9 mouse cellular contexts compared by ENCODE assay signal in the genomic region with DNA sequence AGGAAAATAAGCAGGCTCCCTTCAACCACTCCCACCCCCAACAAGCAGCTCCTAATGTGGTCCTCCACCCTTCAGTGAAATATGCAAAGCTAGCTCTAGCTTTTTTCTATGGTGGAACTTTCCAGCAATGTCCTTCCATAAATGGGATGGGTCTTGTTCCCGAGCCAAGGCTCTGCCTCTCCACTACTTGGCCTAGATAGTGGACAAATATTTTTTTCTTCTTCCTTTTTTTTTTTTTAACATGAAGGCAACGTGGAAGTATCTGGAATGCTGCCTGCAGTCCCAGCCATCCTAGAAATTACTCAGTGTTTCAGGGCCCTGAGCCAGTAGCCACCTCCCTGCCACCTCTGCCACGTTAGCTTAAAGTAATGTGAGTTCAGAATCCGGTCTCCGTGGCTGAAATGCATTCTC.
A peak's percentile ranks its signal among the peaks of the same experiment; 100 is the strongest.
DNase-seq lines count a peak whose midpoint lies in the region; ATAC-seq and TF ChIP-seq lines count a peak whose summit lies in the region.
"Had no signal": no experiment of that assay in that cellular context is flagged by ENCODE, and none has a peak within 500 bp of the region (broad histone marks: within the 10 kb centered on the region; RNA-seq: fewer than 3 reads in every experiment).

No protein-coding gene starts in this region.

- 58% methylated on average over 5 of the region's 5 CpGs for WGBS in kidney, embryonic 16.5 days
- 46% methylated on average over 5 of the region's 5 CpGs for WGBS in stomach, postnatal 0 days
- 82% methylated on average over 5 of the region's 5 CpGs for WGBS in forebrain, embryonic 13.5 days

- no peak overlapping the region for H3K9ac ChIP-seq in kidney, embryonic 16.5 days (replicated peaks; ENCODE audit: low read length)
- 0 out of 2 replicates have a peak overlapping the region, but pooled peaks have one; percentile 18 for H3K9ac ChIP-seq in stomach, postnatal 0 days (ENCODE audit: low read length)
- H3K9ac ChIP-seq in forebrain, embryonic 13.5 days, result no peak overlapping the region
- H3K9ac ChIP-seq: limb, embryonic 12.5 days had no signal

- intact Hi-C loops in left cerebral cortex, postnatal 14 days (cut with DNase I), result loop anchor here (5.0 to 10.0 kb wide), 4 partner anchors 128 to 966 kb away; partner anchors contain the start of gene Asb4

- peak; percentile 55; the same call in 1 of the 2 replicates for ATAC-seq in kidney, embryonic 16.5 days (ENCODE audit: low FRiP score, low TSS enrichment)
- peak; percentile 85; the same call in 1 of the 2 replicates for ATAC-seq in stomach, postnatal 0 days (ENCODE audit: low FRiP score, low TSS enrichment)
- ATAC-seq in forebrain, embryonic 13.5 days, result no peak

- peak; percentile 42 for TF ChIP-seq EP300 in stomach, postnatal 0 days (optimal IDR thresholded peaks at IDR 0.05)

- no peaks in the 10 kb centered on the region for H3K36me3 ChIP-seq in kidney, embryonic 16.5 days (ENCODE audit: insufficient read depth, low read length)
- no peaks in the 10 kb centered on the region for H3K36me3 ChIP-seq in stomach, postnatal 0 days (ENCODE audit: control insufficient read depth, insufficient read depth, low read length)
- no peaks in the 10 kb centered on the region for H3K36me3 ChIP-seq in forebrain, embryonic 13.5 days (ENCODE audit: poor library complexity, severe bottlenecking)
- H3K36me3 ChIP-seq: limb, embryonic 12.5 days had no signal

- no peak overlapping the region for H3K4me3 ChIP-seq in kidney, embryonic 16.5 days (ENCODE audit: low read length)
- H3K4me3 ChIP-seq in stomach, postnatal 0 days (ENCODE audit: low read depth, low read length), result no peak overlapping the region
- H3K4me3 ChIP-seq in forebrain, embryonic 13.5 days, result no peak overlapping the region
- H3K4me3 ChIP-seq: limb, embryonic 12.5 days had no signal

- peak; percentile 30 to 31 for DNase-seq in left cerebral cortex, adult 18-20 months (ENCODE audit: low spot score in 2 of 2)
- DNase-seq in left cerebral cortex, postnatal 14 days (ENCODE audit: low spot score in 2 of 2), result no peak
- DNase-seq in gastrocnemius, postnatal 25 days, result peak; percentile 76
- peak; percentile 24 for DNase-seq in stomach, postnatal 0 days (ENCODE audit: low spot score)
- no peak for DNase-seq in layer of hippocampus, adult 9-11 months
- no peak for DNase-seq in cerebellum, postnatal 4 days (ENCODE audit: low spot score in 2 of 2)

- H3K27me3 ChIP-seq in kidney, embryonic 16.5 days (ENCODE audit: insufficient read depth, low read length), result no peaks in the 10 kb centered on the region
- no peaks in the 10 kb centered on the region for H3K27me3 ChIP-seq in stomach, postnatal 0 days (ENCODE audit: control insufficient read depth, insufficient read depth, low read length)
- H3K27me3 ChIP-seq in forebrain, embryonic 13.5 days, result no peaks in the 10 kb centered on the region
- H3K27me3 ChIP-seq: limb, embryonic 12.5 days had no signal

- no peak for TF ChIP-seq CTCF in stomach, postnatal 0 days (IDR thresholded peaks at IDR 0.05; ENCODE audit: low read depth)

- H3K4me2 ChIP-seq in kidney, embryonic 16.5 days (replicated peaks; ENCODE audit: low read depth, low read length), result no peak overlapping the region
- H3K4me2 ChIP-seq in stomach, postnatal 0 days (replicated peaks; ENCODE audit: low read depth), result peak overlapping the region; percentile 23; the same call in 1 of the 2 replicates
- H3K4me2 ChIP-seq in forebrain, embryonic 13.5 days, result no peak overlapping the region
- H3K4me2 ChIP-seq: limb, embryonic 12.5 days had no signal

- peak overlapping the region; percentile 55; the same call in 1 of the 2 replicates for H3K27ac ChIP-seq in kidney, embryonic 16.5 days (ENCODE audit: low read length)
- peak overlapping the region; percentile 85 for H3K27ac ChIP-seq in stomach, postnatal 0 days (replicated peaks)
- H3K27ac ChIP-seq in forebrain, embryonic 13.5 days, result no peak overlapping the region
- H3K27ac ChIP-seq: limb, embryonic 12.5 days had no signal

- no peaks in the 10 kb centered on the region for H3K9me3 ChIP-seq in kidney, embryonic 16.5 days (ENCODE audit: low read length)
- no peaks in the 10 kb centered on the region for H3K9me3 ChIP-seq in stomach, postnatal 0 days (ENCODE audit: control insufficient read depth, low read length)
- no peaks in the 10 kb centered on the region for H3K9me3 ChIP-seq in forebrain, embryonic 13.5 days (replicated peaks)
- H3K9me3 ChIP-seq: limb, embryonic 12.5 days had no signal

- H3K4me1 ChIP-seq in kidney, embryonic 16.5 days (ENCODE audit: insufficient read depth, low read length), result no peaks in the 10 kb centered on the region
- H3K4me1 ChIP-seq in stomach, postnatal 0 days (replicated peaks; ENCODE audit: control insufficient read depth, insufficient read depth), result no peaks in the 10 kb centered on the region
- peaks cover 9% of the 10 kb centered on the region; the same call in 1 of the 2 replicates for H3K4me1 ChIP-seq in forebrain, embryonic 13.5 days

Comparison
In these comparisons a context has a peak if more than half of its experiments do, and no peak if none do; other contexts are left out.
1. DNase-seq: peak in left cerebral cortex, adult 18-20 months (2 of 2), gastrocnemius, postnatal 25 days (single experiment) and stomach, postnatal 0 days (single experiment); none in left cerebral cortex, postnatal 14 days (0 of 2), layer of hippocampus, adult 9-11 months (single experiment) and cerebellum, postnatal 4 days (0 of 2).